Mouse (Mus musculus) ES-E14 (cell line): ENCODE measurements around the gene Lce1g.

ENCODE experiments used
- CHD2 ChIP-seq: IDR thresholded peaks from 2 replicates; pipeline ENCODE4 v1.6.1; 2014; ENCODE audit warnings: mild to moderate bottlenecking, low read depth, low read length, inconsistent platforms
- HCFC1 ChIP-seq: IDR thresholded peaks from 2 replicates; pipeline ENCODE4 v1.6.1; 2012; ENCODE audit warnings: low read length, inconsistent platforms, borderline replicate concordance; ENCODE audit not compliant: insufficient read depth
- ZC3H11A ChIP-seq: IDR thresholded peaks from 2 replicates; pipeline ENCODE4 v1.6.1; 2012; ENCODE audit warnings: low read depth, mild to moderate bottlenecking, inconsistent platforms, low read length, borderline replicate concordance
- ZNF384 ChIP-seq: IDR thresholded peaks from 2 replicates; pipeline ENCODE4 v1.6.1; 2012; ENCODE audit warnings: low read depth, low read length, inconsistent platforms

GRCm38 (mm10) chr3:92753197-92753596 is 1.1 kb upstream of the Lce1g start:
- no peak for TF ChIP-seq ZNF384
- no peak for TF ChIP-seq HCFC1
- TF ChIP-seq CHD2, result no peak
- TF ChIP-seq ZC3H11A, result no peak
